18 mouse cellular contexts compared by ENCODE assay signal in the genomic region with DNA sequence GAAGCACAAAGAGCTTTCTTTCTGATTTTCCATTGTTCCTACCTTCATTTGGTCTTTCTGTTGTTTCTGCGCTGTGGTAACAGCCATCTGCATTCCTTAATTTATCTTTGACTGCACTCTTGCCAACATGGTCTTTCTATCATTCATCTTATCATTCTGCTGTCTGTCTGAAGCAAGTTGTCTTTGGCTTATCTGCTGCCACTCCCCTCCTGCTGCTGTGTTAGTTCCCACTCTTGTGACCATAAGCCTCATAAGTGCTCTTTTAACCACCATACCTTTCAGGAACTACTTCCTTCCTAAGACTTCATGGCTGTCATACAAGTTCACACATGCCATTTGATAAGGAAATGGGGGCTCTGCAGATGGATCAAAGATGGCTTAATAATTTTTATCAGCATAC.
A peak's percentile ranks its signal among the peaks of the same experiment; 100 is the strongest.
DNase-seq lines count a peak whose midpoint lies in the region; ATAC-seq and TF ChIP-seq lines count a peak whose summit lies in the region.
"Had no signal": no experiment of that assay in that cellular context is flagged by ENCODE, and none has a peak within 500 bp of the region (broad histone marks: within the 10 kb centered on the region; RNA-seq: fewer than 3 reads in every experiment).

No protein-coding gene starts in this region.

- 59% methylated on average over 1 of the region's 1 CpGs for WGBS in intestine, embryonic 16.5 days
- WGBS in intestine, postnatal 0 days = 81% methylated on average over 1 of the region's 1 CpGs
- 10% methylated on average over 1 of the region's 1 CpGs for WGBS in liver, embryonic 13.5 days (ENCODE audit: insufficient replicate concordance)
- WGBS in forebrain, postnatal 0 days = 87% methylated on average over 1 of the region's 1 CpGs

- H3K27me3 ChIP-seq in intestine, embryonic 16.5 days (replicated peaks; ENCODE audit: control insufficient read depth, insufficient read depth, low read length) = no peaks in the 10 kb centered on the region
- H3K27me3 ChIP-seq in intestine, postnatal 0 days (replicated peaks; ENCODE audit: control insufficient read depth, insufficient read depth, low read length) = no peaks in the 10 kb centered on the region
- H3K27me3 ChIP-seq in liver, embryonic 13.5 days = no peaks in the 10 kb centered on the region
- no peaks in the 10 kb centered on the region for H3K27me3 ChIP-seq in forebrain, postnatal 0 days (ENCODE audit: insufficient read depth, low read length)
- H3K27me3 ChIP-seq: embryonic facial prominence, embryonic 13.5 days; neural tube, embryonic 13.5 days had no signal

- H3K4me1 ChIP-seq in intestine, embryonic 16.5 days (ENCODE audit: control insufficient read depth, insufficient read depth, low read length) = no peaks in the 10 kb centered on the region
- H3K4me1 ChIP-seq in intestine, postnatal 0 days (replicated peaks; ENCODE audit: control insufficient read depth, insufficient read depth, low read length) = no peaks in the 10 kb centered on the region
- peaks cover 61% of the 10 kb centered on the region for H3K4me1 ChIP-seq in liver, embryonic 13.5 days (replicated peaks)
- H3K4me1 ChIP-seq in forebrain, postnatal 0 days (ENCODE audit: insufficient read depth) = no peaks in the 10 kb centered on the region

- no peaks in the 10 kb centered on the region for H3K9me3 ChIP-seq in intestine, embryonic 16.5 days (ENCODE audit: control insufficient read depth, low read length)
- H3K9me3 ChIP-seq in intestine, postnatal 0 days (ENCODE audit: control insufficient read depth) = no peaks in the 10 kb centered on the region
- no peaks in the 10 kb centered on the region for H3K9me3 ChIP-seq in liver, embryonic 13.5 days (replicated peaks)
- H3K9me3 ChIP-seq in forebrain, postnatal 0 days (ENCODE audit: low read length) = no peaks in the 10 kb centered on the region
- H3K9me3 ChIP-seq: embryonic facial prominence, embryonic 13.5 days; forebrain, embryonic 10.5 days; neural tube, embryonic 13.5 days had no signal

- DNase-seq in c-Kit-positive CD71-positive TER-119-positive erythroid progenitor cells, embryonic 14.5 days (ENCODE audit: low spot score) = peak; percentile 67
- DNase-seq in liver, embryonic 13.5 days = peak; percentile 60
- DNase-seq in adrenal gland, postnatal 10 days = no peak
- no peak for DNase-seq in forebrain, postnatal 0 days
- DNase-seq: adrenal gland, adult 2 months; cerebellum, adult 11-12 months; heart, adult 2 months; heart, postnatal 14 days; kidney, postnatal 10 days; right cerebral cortex, postnatal 14 days had no signal

- no peak overlapping the region for H3K4me3 ChIP-seq in intestine, embryonic 16.5 days (ENCODE audit: low read length)
- H3K4me3 ChIP-seq in intestine, postnatal 0 days (ENCODE audit: low read depth, low read length) = no peak overlapping the region
- no peak overlapping the region for H3K4me3 ChIP-seq in liver, embryonic 13.5 days (replicated peaks)
- H3K4me3 ChIP-seq in forebrain, postnatal 0 days (ENCODE audit: low read depth, low read length) = no peak overlapping the region
- H3K4me3 ChIP-seq: embryonic facial prominence, embryonic 13.5 days; forebrain, embryonic 10.5 days; heart, adult 2 months; neural tube, embryonic 13.5 days had no signal

- 0 out of 2 replicates have a peak, but pooled peaks have one; percentile 28 for ATAC-seq in intestine, embryonic 16.5 days
- no peak for ATAC-seq in intestine, postnatal 0 days
- peak; percentile 87 for ATAC-seq in liver, embryonic 13.5 days (ENCODE audit: low read depth)
- ATAC-seq in megakaryocyte-erythroid progenitor cell, adult 5-6 weeks (replicated peaks; ENCODE audit: low FRiP score, low TSS enrichment, poor library complexity, severe bottlenecking) = peak; percentile 87
- ATAC-seq in forebrain, postnatal 0 days = no peak
- ATAC-seq: lung, postnatal 0 days had no signal

- H3K27ac ChIP-seq in intestine, embryonic 16.5 days (ENCODE audit: low read length) = no peak overlapping the region
- H3K27ac ChIP-seq in intestine, postnatal 0 days (ENCODE audit: low read depth, low read length) = no peak overlapping the region
- H3K27ac ChIP-seq in liver, embryonic 13.5 days = peak overlapping the region; percentile 72
- H3K27ac ChIP-seq in forebrain, postnatal 0 days (ENCODE audit: low read depth, low read length) = no peak overlapping the region
- H3K27ac ChIP-seq: embryonic facial prominence, embryonic 13.5 days; forebrain, embryonic 10.5 days; heart, adult 2 months; neural tube, embryonic 13.5 days; stomach, postnatal 0 days had no signal

- no peaks in the 10 kb centered on the region for H3K36me3 ChIP-seq in intestine, embryonic 16.5 days (ENCODE audit: control insufficient read depth, insufficient read depth, low read length)
- no peaks in the 10 kb centered on the region for H3K36me3 ChIP-seq in intestine, postnatal 0 days (ENCODE audit: control insufficient read depth, insufficient read depth)
- H3K36me3 ChIP-seq in liver, embryonic 13.5 days = no peaks in the 10 kb centered on the region
- no peaks in the 10 kb centered on the region for H3K36me3 ChIP-seq in forebrain, postnatal 0 days (ENCODE audit: insufficient read depth)
- H3K36me3 ChIP-seq: embryonic facial prominence, embryonic 13.5 days; forebrain, embryonic 10.5 days; neural tube, embryonic 13.5 days had no signal

- no peak overlapping the region for H3K9ac ChIP-seq in intestine, embryonic 16.5 days (ENCODE audit: low read depth, low read length)
- H3K9ac ChIP-seq in intestine, postnatal 0 days (ENCODE audit: low read depth, low read length) = no peak overlapping the region
- H3K9ac ChIP-seq in liver, embryonic 13.5 days = no peak overlapping the region
- no peak overlapping the region for H3K9ac ChIP-seq in forebrain, postnatal 0 days
- H3K9ac ChIP-seq: embryonic facial prominence, embryonic 13.5 days; neural tube, embryonic 13.5 days had no signal

- H3K4me2 ChIP-seq in intestine, embryonic 16.5 days (ENCODE audit: low read depth, low read length) = no peak overlapping the region
- H3K4me2 ChIP-seq in intestine, postnatal 0 days (replicated peaks; ENCODE audit: low read depth) = no peak overlapping the region
- H3K4me2 ChIP-seq in liver, embryonic 13.5 days = peak overlapping the region; percentile 44
- H3K4me2 ChIP-seq in forebrain, postnatal 0 days (ENCODE audit: low read depth) = no peak overlapping the region
- H3K4me2 ChIP-seq: embryonic facial prominence, embryonic 13.5 days; neural tube, embryonic 13.5 days had no signal

- TF ChIP-seq CTCF in intestine, postnatal 0 days (IDR thresholded peaks at IDR 0.05; ENCODE audit: low read depth) = no peak
- no peak for TF ChIP-seq CTCF in forebrain, postnatal 0 days (IDR thresholded peaks at IDR 0.05; ENCODE audit: low read depth)

Comparison
In these comparisons a context has a peak if more than half of its experiments do, and no peak if none do; other contexts are left out.
1. ATAC-seq: peak in intestine, embryonic 16.5 days (single experiment), liver, embryonic 13.5 days (single experiment) and megakaryocyte-erythroid progenitor cell, adult 5-6 weeks (single experiment); none in intestine, postnatal 0 days (single experiment) and forebrain, postnatal 0 days (single experiment).
2. DNase-seq: peak in c-Kit-positive CD71-positive TER-119-positive erythroid progenitor cells, embryonic 14.5 days (single experiment) and liver, embryonic 13.5 days (single experiment); none in adrenal gland, postnatal 10 days (single experiment) and forebrain, postnatal 0 days (single experiment).